Mouse (Mus musculus) embryonic fibroblast, embryonic 13.5 days (primary cell): Measurements from ENCODE around the gene Vat1l.

ENCODE experiments used
- CTCF ChIP-seq: IDR thresholded peaks from 2 replicates; pipeline ENCODE4 v1.5.1; 2011; ENCODE audit warnings: mild to moderate bottlenecking, control low read depth, low read length, moderate library complexity, borderline replicate concordance; ENCODE audit not compliant: insufficient read depth
- POLR2A ChIP-seq: IDR thresholded peaks from 2 replicates; pipeline ENCODE4 v1.6.1; 2011; ENCODE audit warnings: low read depth, mild to moderate bottlenecking, control low read depth, low read length, moderate library complexity

DNA sequence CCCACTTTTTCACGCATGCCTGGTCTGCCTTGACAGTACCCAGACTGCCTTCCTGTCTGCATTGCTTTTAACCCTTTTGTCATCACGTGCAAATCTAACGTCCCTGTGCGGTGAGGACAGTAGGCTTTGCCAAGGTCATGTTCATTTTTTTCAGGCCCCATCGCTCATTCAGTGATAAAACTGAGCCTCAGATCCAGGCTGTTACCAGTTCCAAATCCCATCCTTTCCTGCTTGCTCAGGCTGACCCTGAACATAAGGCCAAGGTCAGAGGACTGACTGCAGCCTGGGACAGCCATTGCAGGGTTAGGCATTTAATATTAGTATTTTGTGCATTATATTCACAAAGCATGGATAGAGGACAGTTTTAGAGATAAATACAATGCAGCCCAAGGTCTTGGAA is 192.9 kb downstream of the Vat1l start:
- TF ChIP-seq CTCF (no peak), POLR2A (no peak)
